Mouse (Mus musculus) bone marrow, adult 2 months (tissue): ENCODE measurements at regions not wholly inside any gene's neighbourhood (a gene's known extent, or its start where the extent isn't known, plus 50 kb on each side); places are given as distances from the start of the nearest gene placed in this dataset.
A peak's percentile ranks its signal among the peaks of the same experiment; 100 is the strongest.
"Not testable (repeated sequence)": the region's sequence is repeated elsewhere in the genome, so short reads cannot be mapped to it uniquely, and the experiment has no call there.

Experiments
- H3K27ac ChIP-seq: fragments of 200-500 bp; 2 replicates; pipeline ENCODE4 v1.5.1; 2012; ENCODE audit warnings: low read depth, mild to moderate bottlenecking, control low read depth, inconsistent platforms, low read length; ENCODE audit not compliant: control insufficient read depth, poor library complexity, insufficient read depth
- H3K4me1 ChIP-seq: fragments of 200-500 bp; 2 replicates; pipeline ENCODE4 v1.6.1; 2011; ENCODE audit warnings: low read length; ENCODE audit not compliant: control insufficient read depth, insufficient read depth
- H3K4me3 ChIP-seq: fragments of 200-500 bp; replicated peaks from 2 replicates; pipeline ENCODE3; 2011; ENCODE audit warnings: mild to moderate bottlenecking, low read depth, low read length, control low read depth; ENCODE audit not compliant: control insufficient read depth
- CTCF ChIP-seq: fragments of 200-500 bp; IDR thresholded peaks from 2 replicates; pipeline ENCODE4 v1.5.1; 2011; ENCODE audit warnings: low read length, control low read depth; ENCODE audit not compliant: control insufficient read depth, insufficient read depth
- POLR2A ChIP-seq: fragments of 200-500 bp; IDR thresholded peaks from 2 replicates; pipeline ENCODE4 v1.6.1; 2011; ENCODE audit warnings: low read depth, mild to moderate bottlenecking, control low read depth, low read length, borderline replicate concordance; ENCODE audit not compliant: control insufficient read depth
- WGBS: fragments of 180-500 bp; shearing (Covaris S2); methylation state at CpG from one replicate; pipeline ENCODE4 v1.1.7; 2018; 5-methylcytosine and 5-hydroxymethylcytosine counted together

GRCm38 (mm10) chr3:40355103-40355502 lies 176.0 kb upstream of the Intu start:
- TF ChIP-seq POLR2A (no peak), CTCF (no peak)
- no peak overlapping the region for H3K4me3 ChIP-seq
- H3K27ac ChIP-seq, result no peak overlapping the region
- WGBS, result 82% methylated on average over 4 of the region's 4 CpGs
- no peaks in the 10 kb centered on the region for H3K4me1 ChIP-seq

DNA sequence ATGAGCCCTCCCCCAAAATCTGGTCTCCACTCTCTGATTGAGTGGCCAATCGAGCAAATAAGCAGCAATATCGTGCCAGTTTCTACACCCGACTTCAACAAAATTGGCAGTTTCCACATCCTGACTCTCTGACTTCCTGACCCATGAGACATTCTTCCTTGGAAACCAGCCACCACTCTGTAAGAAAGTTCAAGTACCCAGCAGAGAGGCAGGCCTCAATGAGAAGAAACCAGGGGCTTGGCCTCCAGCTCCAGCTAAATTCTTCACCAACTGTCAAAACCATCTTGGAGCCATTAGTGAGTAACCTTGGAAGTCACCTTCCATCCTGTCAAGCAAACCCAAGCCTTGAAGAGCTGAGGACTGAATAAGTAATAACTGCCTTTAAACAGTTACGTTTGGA lies 162.7 kb upstream of the Intu start:
- TF ChIP-seq POLR2A (no peak), CTCF (no peak)
- WGBS, result 76% methylated on average over 4 of the region's 4 CpGs

GRCm38 (mm10) chr3:40371411-40371810 lies 159.7 kb upstream of the Intu start:
- WGBS, result 59% methylated on average over 7 of the region's 7 CpGs
- Histone ChIP-seq H3K27ac (no peak overlapping the region), H3K4me1 (no peaks in the 10 kb centered on the region)

More for the DNA sequence above, 162.7 kb upstream of the Intu start:
- Histone ChIP-seq H3K4me3 (no peak overlapping the region), H3K4me1 (no peaks in the 10 kb centered on the region), H3K27ac (no peak overlapping the region)

GRCm38 (mm10) chr3:40376220-40376619 lies 154.9 kb upstream of the Intu start:
- not testable (repeated sequence) for H3K4me3 ChIP-seq, H3K27ac ChIP-seq, H3K4me1 ChIP-seq

More at GRCm38 (mm10) chr3:40371411-40371810, 159.7 kb upstream of the Intu start:
- no peak overlapping the region for H3K4me3 ChIP-seq
- TF ChIP-seq POLR2A (no peak), CTCF (no peak)

GRCm38 (mm10) chr3:40377416-40377815 lies 153.7 kb upstream of the Intu start:
- H3K4me3 ChIP-seq, result no peak overlapping the region
- TF ChIP-seq POLR2A (no peak), CTCF (no peak)
- H3K4me1 ChIP-seq, result no peaks in the 10 kb centered on the region
- 67% methylated on average over 7 of the region's 7 CpGs for WGBS
- no peak overlapping the region for H3K27ac ChIP-seq

DNA sequence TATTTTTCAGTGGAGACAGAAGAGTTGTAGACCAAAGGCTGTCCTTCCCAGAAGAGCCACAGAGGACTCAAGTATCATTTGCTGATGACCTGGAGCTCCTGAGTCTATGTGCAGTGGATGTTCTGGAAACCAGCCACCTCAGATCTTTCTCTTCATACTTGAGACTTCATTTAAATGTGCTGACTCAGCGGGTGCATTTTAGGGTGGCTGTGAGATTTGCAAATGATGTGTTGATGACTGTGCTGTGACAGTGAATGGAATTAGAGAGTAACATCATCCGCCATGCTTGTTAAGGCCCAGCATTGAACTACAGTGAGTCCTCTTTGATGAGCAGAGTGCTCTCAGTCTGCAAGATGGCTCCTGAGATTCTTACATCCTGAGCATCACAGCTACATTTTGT lies 152.0 kb upstream of the Intu start:
- 72% methylated on average over 2 of the region's 2 CpGs for WGBS

DNA sequence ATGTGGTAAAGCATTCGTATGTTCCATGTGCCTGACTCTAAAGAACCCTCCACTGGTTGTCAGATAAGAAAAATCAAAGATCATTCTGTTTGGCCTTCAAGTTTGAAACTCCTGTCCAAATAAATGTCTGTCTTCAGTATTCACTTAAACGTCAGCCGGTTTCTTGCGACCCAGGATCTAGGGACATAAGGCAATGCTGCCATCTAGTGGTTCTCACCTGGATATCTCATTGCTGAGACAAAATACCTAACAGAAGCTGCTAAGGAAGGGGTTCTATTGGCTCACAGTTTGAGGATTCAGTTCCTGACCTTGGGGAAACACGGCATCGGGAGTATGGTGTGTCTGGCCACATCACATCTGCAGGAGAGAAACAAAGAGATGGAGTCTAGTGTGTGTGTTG lies 139.5 kb upstream of the Intu start:
- 46% methylated on average over 6 of the region's 6 CpGs for WGBS
- TF ChIP-seq CTCF (0 out of 2 replicates have a peak, but pooled peaks have one; percentile 5), POLR2A (no peak)
- no peak overlapping the region for H3K4me3 ChIP-seq
- no peaks in the 10 kb centered on the region for H3K4me1 ChIP-seq
- H3K27ac ChIP-seq, result no peak overlapping the region

More for the DNA sequence above, 152.0 kb upstream of the Intu start:
- no peak for TF ChIP-seq CTCF
- Histone ChIP-seq H3K4me1 (no peaks in the 10 kb centered on the region), H3K27ac (no peak overlapping the region), H3K4me3 (no peak overlapping the region)

GRCm38 (mm10) chr3:40398184-40398583 lies 132.9 kb upstream of the Intu start:
- TF ChIP-seq POLR2A (no peak), CTCF (no peak)
- 7% methylated on average over 12 of the region's 12 CpGs for WGBS

DNA sequence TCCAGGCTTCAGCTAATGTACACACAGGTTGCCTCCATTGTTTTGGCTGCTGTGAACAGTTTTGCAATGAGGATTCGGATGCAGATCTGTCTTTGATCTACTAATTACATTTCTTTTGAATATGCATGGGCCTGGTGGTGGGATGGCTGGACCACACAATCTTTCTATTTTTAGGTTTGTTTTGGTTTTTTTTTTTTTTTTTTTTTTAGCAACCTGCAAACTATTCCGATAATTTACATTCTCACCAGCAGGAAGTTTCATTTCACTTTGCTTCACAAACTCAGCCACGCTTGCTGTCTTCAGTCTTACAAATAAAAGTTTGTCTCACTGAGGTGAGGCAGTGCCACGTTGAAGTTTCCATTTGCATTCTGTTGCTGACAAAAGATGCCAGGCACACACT lies 127.7 kb upstream of the Intu start:
- no peak for TF ChIP-seq POLR2A
- TF ChIP-seq CTCF, result no peak
- Histone ChIP-seq H3K4me1 (no peaks in the 10 kb centered on the region), H3K4me3 (no peak overlapping the region), H3K27ac (no peak overlapping the region)
- WGBS, result 66% methylated on average over 4 of the region's 4 CpGs

More at GRCm38 (mm10) chr3:40398184-40398583, 132.9 kb upstream of the Intu start:
- no peak overlapping the region for H3K4me3 ChIP-seq
- H3K27ac ChIP-seq, result no peak overlapping the region
- no peaks in the 10 kb centered on the region for H3K4me1 ChIP-seq
